Mouse (Mus musculus) cerebellum, postnatal 4 days (tissue): Measurements from ENCODE around the gene Hcn1.
"Not testable (repeated sequence)": the region's sequence is repeated elsewhere in the genome, so short reads cannot be mapped to it uniquely, and the experiment has no call there.

Source experiments
- DNase-seq, 2 experiments: peaks; one replicate each; pipeline ENCODE4 v3.0.0; 2022; ENCODE audit warnings: low spot score in 2 of 2, mixed read lengths in 1 of 2

Gene Hcn1

DNA sequence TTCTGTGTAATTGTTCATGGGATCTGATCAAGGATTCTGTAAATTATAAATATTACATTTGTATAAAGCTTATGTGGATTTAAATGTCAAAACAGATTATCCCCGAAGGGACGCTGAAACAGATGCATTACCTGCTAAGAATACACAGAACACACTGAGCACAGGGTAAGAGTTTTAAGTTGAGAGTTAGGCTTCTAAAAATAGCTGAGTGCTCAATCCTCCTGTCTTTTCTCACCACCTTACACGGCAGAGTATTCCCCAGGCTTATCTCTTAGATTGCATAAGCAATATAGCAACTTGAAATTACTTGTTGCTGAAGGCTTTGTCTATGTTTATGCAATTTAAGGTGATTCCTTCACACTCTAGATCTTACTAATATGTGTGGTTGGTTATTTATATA lies 256.3 kb downstream of the Hcn1 start:
- DNase-seq, result no peak

DNA sequence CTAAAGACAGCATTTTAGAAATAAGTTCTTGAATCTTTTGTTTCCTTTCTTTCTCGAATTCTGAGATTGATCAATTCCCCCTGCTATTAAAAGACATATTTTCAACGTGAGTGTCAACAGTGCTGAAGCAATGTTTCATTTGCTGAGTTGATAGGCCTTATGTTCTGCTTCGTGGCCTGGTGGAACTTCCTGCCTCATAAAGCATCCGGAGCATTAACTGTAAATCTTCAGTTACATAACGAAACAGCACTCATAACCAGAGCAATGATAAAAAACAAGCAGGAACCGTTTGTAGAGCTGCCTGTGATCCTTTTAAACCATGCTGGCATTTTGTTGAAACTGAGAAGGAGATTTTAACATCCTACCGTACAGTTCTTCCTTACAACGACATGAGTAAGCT lies 275.7 kb downstream of the Hcn1 start:
- DNase-seq, result no peak

DNA sequence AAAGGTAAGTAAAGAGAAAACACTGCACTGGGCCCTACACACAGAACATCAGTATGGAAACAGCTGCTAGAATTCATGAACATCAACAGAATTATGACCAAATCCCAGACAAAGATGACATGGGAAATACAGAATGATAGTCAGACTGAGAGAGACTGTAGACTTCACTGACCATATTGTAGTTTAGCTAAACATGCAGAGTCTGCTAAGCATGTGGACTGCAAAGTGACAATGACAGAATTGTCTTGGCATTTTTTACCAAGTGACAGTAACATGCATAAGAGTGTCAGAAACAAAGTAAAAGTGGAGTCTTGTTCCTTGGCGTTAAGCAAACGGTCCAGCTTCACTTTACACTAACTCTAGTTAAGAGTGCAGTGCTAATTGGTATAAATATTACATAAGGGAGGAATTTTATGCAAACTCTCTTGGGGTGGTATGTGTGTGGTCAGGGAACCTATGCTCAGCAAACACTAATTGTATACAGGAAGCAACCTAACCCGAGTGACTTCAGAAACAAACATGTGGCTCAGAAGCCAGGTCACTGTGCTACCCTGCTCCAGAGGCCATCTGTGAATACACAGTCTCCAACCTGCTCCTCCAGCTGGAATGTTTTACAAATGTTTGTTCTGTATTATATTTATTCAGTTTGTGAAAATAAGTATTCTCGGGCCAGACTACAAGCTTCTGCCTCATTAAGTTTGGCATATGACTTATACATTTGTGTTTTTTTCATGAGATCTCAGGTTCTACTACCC lies 278.5 kb downstream of the Hcn1 start:
- DNase-seq, result no peak

DNA sequence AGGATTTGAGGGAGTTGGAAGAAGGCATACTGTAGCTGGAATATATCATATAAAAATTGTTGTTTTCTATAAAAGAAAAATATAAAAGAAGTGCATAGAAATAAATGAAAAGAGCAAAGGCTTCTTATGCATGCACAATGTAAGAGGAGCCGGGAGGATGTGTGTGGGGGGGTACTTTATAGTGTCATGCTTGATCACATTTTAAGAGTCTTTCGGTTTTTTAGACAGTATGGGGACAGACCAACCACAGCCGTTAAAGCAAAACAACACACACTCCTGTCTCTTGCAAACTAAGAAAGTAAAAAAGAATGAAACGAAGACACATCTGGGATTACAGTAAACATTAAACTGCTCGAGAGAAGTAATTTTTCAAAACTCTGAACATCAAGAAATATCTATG lies 290.0 kb downstream of the Hcn1 start:
- DNase-seq, result no peak

DNA sequence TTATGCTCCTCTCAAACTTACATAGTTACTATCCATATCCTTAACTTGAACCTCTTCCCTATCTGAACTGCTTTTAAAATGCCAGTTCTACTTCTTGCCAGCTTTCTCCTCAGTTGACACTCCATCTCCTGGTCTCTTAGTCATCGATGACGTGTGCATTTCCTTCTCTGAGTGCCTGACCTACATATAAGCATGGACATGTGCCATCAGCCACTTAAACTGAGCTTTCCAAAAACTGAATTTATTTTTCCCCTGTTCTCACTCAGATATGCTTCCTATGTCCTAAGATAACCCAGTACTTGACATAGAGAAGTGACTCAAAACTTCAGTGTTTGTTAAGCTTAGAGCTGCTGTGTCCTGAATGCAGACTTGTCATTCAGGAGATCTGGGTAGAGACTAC lies 295.9 kb downstream of the Hcn1 start:
- no peak for DNase-seq

DNA sequence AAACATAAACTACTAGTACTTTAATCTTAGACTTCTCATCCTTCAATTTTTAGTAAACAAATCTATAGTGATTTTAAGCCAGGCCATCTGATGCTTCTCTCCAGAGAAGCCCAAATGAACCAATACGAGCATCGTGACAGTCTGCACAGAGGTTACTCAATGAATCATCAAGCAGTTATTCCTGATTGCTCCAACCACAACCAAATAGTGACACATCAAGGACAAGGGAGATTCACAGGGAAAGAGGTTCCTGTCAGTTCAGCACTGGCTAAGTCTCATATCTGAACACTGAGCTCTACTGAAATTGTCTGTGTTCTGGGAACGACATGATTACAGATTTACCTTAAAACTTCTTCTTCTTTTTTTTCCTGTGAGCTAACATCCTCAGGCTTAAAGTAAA lies 305.7 kb downstream of the Hcn1 start:
- DNase-seq, result no peak

DNA sequence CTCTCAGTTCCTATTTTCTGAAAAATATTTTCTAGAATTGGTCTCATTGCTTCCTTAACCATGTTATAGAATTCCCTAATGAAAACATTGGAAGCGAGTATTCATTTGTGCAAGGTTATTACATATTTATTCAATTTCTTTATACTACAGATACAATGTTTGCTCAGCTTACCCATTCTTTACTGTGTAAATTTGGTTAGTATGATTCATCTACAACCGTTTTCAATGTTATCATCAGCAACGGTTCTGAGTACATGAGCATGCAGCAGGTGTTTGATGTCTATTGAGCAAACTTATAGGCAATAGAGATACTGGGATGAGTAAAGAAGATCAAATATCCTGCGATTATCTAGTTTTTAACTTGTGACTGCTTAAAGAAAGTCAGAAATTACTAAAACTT lies 327.6 kb downstream of the Hcn1 start:
- DNase-seq, result no peak

DNA sequence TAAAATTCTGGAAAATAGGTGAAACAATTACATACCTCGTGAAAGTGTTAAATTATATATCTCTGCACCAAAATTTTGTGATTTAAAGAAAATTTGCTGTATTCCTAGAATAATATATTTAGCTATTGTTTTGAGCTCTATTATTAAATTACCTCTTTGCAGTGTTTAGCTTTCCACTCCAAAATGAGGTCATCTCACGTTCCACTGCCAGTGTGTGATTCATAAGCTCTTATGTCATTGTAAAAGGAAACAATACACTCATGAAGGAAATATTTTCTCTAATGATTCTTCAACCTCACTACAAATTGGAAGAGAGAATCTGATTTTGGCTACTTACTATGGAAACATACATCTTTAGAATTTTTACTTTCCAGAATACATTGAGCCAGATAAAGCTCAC lies 329.6 kb downstream of the Hcn1 start:
- DNase-seq, result no peak

DNA sequence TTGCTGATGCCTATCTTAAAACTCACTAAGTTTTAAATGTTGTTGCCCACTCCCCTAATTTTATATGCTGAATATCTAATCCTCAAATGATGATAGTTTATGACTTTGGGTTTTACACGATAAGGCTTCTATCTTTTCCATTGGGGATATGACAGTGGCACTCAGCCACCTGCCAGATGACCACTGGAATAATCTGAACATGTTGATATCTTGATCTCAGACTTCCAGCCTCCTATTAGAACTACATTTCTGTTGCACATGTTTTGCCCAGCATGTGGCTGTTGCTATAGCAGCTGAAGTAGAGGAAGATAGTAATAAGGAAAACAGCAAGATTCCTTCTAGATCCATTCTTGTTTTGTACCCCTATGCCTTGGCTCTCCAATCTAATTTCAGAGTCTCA lies 336.6 kb downstream of the Hcn1 start:
- no peak for DNase-seq

DNA sequence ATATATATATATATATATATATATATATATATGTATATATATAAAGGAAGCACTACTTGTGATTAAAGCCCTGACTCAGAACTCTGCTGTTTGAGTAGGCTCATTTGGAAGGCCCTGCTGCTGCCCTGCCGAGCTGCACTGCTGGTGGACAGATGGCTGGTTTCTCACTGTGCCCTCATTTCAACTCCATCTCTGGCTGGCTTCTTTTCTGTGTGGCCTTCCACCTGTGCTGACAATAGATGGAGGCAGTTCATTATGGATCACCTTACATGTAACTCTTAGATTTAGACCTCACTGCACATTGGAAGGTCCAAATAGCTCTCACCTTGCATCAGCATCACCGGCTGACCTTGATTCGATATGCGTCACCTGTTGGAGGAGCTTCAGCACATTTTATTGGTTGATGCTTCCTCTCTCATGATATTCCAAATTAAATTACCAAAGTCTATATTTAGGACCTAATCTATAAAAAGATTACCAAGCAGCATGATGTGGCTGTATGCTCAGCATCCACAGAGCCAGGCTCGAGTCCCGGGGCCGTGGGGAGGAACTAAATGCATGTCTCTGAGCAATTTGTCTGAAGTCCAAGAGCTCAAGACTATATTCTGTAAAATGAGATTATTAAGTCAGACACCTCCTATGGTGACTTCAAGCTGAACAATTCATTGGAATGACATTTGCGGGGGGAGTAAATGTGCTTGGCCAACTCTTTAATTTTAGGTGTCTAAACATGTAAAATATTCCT lies 338.6 kb downstream of the Hcn1 start:
- DNase-seq, result peak in 1 of 2 experiments; percentile 57

DNA sequence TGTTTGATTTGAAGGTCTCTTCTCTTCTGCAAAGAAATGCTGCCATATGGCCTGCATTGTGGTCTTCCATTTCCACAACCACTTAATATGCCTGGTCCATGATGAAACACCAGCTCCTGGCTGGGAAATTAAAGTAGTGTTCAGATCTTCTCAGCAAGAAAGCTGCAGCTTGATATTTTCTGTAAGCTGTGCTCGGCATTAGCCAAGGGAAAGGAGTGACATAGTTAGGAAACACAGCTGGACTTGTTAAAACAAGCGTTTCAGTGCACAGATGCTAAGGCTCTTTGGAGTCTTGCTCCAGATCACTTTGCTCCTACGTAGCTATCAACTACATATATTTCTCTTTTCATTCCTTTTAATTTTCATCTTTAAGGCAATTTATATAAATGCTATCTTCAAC lies 344.7 kb downstream of the Hcn1 start:
- DNase-seq, result no peak

DNA sequence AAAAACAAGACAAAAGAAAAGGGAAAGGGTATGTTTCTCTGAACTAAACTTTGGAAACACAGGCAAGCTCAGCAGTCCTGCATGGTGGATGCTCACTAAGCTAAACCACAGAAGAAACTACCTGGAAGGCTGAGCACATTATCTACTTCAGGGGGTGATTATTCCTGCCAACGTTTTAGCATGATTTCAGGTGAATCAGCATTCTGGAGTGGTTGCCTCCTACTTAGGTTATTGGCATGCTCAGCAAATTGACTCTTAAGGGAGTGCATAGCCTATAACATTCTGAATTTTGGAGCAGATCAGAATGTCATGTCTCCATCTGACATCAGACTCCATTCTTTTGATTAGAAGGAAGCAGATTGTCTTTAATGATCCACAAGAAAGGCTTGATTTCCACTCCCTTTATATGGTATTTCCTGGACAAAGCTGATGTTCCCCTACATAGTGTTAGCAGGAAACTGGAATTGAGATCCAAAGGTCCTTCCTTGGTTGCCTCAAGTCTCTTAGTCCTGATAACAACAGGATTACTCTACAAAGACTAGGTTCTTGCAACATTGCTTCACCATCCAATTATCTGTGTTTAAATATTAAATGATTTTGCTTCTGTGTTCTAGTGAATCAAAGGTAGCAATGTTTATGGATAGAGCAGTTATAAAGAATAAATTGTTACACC lies 345.7 kb downstream of the Hcn1 start:
- DNase-seq, result no peak

DNA sequence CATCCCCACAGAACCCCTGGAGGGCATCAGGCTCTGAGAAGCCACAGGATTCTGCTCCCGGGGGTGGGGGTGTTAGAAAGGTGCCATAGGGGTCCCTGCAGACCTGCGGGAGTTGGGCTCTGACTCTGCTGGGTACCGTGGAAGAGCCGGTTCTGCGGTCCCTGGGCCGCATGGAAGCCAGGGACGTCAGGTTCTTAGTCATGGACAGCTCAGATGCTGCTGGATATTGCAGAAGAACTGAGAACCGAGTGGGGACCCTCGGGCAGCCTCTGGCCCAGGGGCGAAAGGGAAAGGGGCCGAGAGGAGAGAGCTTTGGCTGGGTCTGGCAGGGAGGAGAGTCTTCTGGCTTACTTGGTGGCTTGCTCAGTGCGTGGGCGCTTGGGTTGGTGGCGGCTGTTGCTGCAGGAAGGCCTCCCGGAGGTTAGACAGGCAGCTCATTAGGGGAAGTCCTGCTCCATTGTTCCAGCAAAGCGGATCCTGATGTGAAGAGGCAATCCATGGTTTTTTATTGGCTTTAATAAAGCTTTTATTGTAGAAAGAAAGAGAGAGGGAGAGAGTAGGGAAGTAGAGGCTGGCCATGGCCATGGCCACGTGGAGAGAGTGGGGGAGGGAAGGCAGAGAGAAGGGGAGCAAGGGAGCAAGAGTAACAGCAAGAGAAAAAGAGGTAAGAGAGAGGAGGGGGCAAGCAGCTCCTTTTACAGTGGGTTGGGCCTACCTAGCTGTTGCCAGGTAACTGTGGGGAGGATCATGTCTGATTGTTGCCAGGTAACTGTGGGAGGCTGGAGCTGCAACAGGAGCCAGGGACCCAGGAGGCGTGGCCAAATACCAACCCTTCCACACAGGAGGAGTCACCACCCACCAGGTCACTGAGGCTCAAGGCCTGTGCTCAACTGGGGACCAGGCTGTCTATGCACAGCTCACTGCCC lies 356.6 kb downstream of the Hcn1 start:
- no peak for DNase-seq

DNA sequence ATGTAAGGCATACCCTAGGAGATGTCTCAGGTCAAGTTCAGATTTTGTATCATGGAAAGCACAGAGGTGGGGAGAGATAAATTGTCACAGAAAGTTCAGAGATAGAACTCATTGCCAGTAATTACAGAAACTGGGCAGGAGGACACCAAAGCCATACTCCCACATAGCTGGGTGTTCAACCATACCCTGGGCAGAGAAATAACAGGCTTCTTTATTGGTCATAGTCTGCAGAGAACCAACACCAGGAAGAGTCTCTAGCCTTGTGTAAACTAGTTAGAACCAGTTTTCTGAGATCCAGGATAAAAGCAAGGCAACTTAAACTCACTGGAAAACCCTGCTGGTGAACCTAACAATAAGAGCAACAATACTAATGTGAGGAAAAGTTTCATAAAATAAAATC lies 362.5 kb downstream of the Hcn1 start:
- no peak for DNase-seq

DNA sequence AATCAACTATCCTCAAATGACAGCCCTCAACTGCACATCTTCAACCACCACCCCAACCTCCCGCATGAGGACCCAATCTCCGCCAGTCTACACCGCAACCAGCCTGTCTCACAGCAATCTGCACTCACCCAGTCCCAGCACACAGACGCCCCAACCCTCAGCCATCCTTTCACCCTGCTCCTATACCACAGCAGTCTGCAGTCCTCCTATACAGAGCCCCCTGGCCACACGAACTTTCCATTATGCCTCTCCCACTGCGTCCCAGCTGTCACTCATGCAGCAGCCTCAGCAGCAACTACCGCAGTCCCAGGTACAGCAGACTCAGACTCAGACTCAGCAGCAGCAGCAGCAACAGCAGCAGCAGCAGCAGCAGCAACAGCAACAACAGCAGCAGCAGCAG lies 373.3 kb downstream of the Hcn1 start:
- DNase-seq, result no peak

DNA sequence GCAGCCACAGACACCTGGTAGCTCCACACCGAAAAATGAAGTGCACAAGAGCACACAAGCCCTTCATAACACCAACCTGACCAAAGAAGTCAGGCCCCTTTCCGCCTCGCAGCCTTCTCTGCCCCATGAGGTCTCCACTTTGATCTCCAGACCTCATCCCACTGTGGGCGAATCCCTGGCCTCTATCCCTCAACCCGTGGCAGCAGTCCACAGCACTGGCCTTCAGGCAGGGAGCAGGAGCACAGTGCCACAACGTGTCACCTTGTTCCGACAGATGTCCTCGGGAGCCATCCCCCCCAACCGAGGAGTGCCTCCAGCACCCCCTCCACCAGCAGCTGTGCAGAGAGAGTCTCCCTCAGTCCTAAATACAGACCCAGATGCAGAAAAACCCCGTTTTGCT lies 373.7 kb downstream of the Hcn1 start:
- DNase-seq, result peak in 1 of 2 experiments; percentile 1

DNA sequence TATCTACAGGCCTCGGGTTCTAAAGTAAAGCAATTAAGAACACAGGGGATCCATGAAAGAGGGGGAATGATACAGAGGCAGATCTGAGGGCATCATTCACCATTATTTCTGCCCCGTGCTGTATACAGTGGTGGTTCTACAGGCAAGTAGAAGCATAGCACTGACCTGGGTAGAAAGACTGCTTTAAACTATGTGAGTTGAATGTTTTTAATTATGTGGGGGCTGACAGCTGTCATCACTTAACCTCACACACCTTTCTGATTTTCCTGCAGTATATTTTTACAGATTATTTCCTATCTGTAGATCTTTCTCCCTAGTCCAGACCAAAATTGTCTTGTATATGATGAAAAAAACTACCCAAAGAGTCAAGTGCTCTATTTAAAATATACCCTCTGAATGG lies 382.2 kb downstream of the Hcn1 start:
- DNase-seq, result no peak

DNA sequence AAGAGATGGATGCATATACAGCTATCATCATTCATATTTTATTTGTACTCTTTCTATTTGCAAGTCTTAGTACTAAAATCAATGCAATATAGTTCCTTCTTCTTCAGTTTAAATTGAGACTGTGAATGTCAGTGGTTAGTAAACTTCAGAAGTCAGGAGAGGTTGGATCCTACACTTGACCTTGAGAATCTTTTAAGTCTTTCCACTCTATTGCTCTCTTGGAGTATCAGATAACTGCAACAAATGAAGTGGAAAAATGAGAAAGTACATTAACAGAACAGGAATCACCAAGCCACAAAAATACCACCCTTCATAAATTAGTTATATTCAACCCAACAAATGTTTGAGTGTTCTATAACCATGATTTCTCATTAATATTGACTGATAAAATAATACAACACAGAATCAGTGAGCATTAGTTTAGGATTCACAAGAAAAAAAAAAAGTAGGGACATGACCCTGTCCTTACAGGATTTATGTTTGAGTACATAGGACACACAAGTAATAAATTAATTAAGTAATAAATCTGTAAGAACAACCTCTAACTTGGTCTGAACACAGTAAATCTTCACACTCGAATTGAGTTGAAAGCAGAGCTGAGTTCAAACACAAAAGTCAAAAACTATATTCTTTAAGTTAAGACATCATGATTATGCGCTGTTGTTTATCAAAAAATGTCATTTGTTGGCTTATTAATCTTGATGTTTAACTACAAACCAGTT lies 397.8 kb downstream of the Hcn1 start:
- DNase-seq, result no peak

DNA sequence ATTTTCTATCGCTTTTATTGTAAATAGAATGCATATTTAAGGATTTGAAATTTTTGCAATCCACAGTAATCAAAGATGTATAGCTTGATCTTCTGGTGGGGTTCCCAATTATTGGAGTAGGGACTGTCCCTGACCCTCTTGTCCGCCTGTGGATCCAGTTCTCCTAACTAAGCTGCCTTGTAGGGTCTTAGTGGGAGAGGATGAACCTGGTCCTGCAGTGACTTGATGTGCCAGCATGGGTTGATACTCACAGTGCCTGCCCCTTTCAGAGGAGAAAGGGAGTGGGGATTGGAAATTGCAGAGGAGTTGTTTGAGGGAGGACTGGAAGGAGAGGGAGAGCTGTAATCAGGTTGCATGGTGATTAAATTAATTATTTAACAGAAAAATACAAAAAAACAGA lies 398.4 kb downstream of the Hcn1 start:
- no peak for DNase-seq

DNA sequence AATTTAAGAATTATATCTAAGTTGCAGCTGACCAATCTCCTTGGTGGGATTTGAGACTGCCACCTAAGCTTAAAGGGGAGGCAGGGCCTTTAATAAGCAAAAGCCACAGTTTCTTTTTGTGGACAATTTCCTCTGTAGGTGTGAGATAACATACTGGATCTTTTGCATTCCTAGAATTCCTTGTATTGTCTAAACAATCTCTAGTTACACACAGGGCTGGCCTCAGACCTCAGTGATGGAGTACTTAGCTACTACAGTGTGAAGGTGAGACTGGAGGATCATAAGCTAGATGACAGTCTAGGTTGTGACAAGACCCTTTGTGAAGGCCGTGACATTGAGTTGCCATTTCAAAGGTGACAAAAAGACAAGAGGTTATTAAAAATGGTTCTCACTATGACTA lies 419.1 kb downstream of the Hcn1 start:
- DNase-seq, result no peak

DNA sequence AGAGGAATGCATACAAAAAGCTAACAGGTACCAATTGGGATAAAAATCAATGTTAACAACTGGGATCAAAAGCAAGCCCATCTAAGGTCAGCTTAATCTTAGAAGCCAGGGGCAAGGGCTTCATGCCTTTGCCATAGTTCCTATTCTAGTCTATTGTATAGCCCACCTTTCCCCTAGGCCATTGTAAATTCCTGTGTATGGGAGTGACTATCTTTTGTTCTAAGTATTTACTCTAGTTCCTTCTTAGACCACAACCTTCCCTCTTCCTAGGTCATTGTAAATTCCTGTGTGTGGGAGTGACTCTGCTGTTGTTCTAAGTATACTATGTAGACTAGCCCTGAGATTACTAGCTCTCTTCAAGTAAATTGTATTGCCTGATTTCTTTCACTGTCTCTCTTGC lies 420.8 kb downstream of the Hcn1 start:
- not testable (repeated sequence) for DNase-seq
